Mouse (Mus musculus): ENCODE data around the gene Cap1. TPM values are rescaled to one million over a fixed set of nuclear protein-coding genes. Genes with fewer than 3 reads are reported as not detected.
A peak's percentile ranks its signal among the peaks of the same experiment; 100 is the strongest.

Cap1 gene
- polyA plus RNA-seq, 1 experiment = 146 TPM

DNA sequence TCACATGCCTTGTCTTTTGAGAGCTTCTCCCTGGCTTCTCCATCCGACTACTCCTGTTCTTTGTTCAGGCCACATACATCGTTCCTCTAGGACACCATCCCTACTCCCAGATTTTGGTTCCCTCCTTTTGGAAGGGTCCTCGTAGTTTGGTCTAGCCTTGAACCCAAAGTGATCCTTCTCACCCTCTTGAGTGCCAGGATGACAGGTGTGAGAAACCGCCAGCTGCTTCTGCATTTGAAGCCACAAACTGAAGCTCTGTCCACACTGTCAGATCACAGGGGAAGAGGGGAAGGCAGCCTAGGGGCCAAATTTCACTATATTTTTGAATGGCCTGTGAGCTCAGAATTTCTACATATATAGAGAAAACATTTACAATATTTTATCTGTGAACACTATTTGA, 31.1 kb downstream of the Cap1 start:
- H3K4me1 ChIP-seq (ENCODE audit: control insufficient read depth, insufficient read depth, low read length) = no peaks in the 10 kb centered on the region; the same call in 1 of the 2 replicates
- no peak overlapping the region for H3K27ac ChIP-seq (ENCODE audit: insufficient read depth, low read length)
- no peak for TF ChIP-seq CTCF (IDR thresholded peaks at IDR 0.05; ENCODE audit: extremely low read depth, insufficient read depth, low read length)
- no peak for TF ChIP-seq POLR2A (IDR thresholded peaks at IDR 0.05; ENCODE audit: extremely low read depth, insufficient read depth, low read length)
- no peak overlapping the region for H3K4me3 ChIP-seq (ENCODE audit: insufficient read depth, low read length)

GRCm38 (mm10) chr4:122853691-122854090, 32.2 kb downstream of the Cap1 start:
- Histone ChIP-seq H3K4me3 (ENCODE audit: insufficient read depth, low read length) (no peak overlapping the region), H3K4me1 (ENCODE audit: control insufficient read depth, insufficient read depth, low read length) (no peaks in the 10 kb centered on the region), H3K27ac (ENCODE audit: insufficient read depth, low read length) (no peak overlapping the region)
- TF ChIP-seq CTCF (IDR thresholded peaks at IDR 0.05; ENCODE audit: extremely low read depth, insufficient read depth, low read length) (no peak), POLR2A (IDR thresholded peaks at IDR 0.05; ENCODE audit: extremely low read depth, insufficient read depth, low read length) (no peak)

GRCm38 (mm10) chr4:122851535-122851934, 34.3 kb downstream of the Cap1 start:
- Histone ChIP-seq H3K4me1 (ENCODE audit: control insufficient read depth, insufficient read depth, low read length) (no peaks in the 10 kb centered on the region), H3K4me3 (ENCODE audit: insufficient read depth, low read length) (no peak overlapping the region), H3K27ac (ENCODE audit: insufficient read depth, low read length) (no peak overlapping the region)
- no peak for TF ChIP-seq POLR2A (IDR thresholded peaks at IDR 0.05; ENCODE audit: extremely low read depth, insufficient read depth, low read length)
- no peak for TF ChIP-seq CTCF (IDR thresholded peaks at IDR 0.05; ENCODE audit: extremely low read depth, insufficient read depth, low read length)

- no peak for TF ChIP-seq POLR2A (IDR thresholded peaks at IDR 0.05; ENCODE audit: extremely low read depth, insufficient read depth, low read length)
- TF ChIP-seq CTCF (IDR thresholded peaks at IDR 0.05; ENCODE audit: extremely low read depth, insufficient read depth, low read length) = no peak
- no peaks in the 10 kb centered on the region for H3K4me1 ChIP-seq (ENCODE audit: control insufficient read depth, insufficient read depth, low read length)
- no peak overlapping the region for H3K27ac ChIP-seq (ENCODE audit: insufficient read depth, low read length)
- no peak overlapping the region for H3K4me3 ChIP-seq (ENCODE audit: insufficient read depth, low read length)
These were observed 37.7 kb downstream of the Cap1 start for GRCm38 (mm10) chr4:122848150-122848621.

DNA sequence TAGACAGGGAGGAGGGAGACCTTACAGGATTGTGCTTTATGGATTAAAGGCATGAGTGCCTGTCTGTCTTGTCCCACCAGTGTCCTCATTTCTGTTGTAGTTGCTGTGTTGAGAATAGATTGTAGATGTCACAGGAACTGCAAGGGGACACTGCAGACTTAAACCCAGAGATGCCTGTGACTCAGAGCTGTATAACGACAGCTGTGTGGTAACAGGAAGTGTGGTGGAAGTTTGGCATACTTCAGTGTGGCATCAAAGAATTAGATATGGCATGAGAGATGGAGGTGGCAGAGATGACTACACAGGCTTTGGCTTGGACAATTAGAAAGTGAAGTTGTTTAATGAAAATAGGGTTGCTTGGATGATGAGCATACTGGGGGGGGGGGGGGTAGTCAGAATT, 47.4 kb downstream of the Cap1 start:
- Histone ChIP-seq H3K4me3 (ENCODE audit: insufficient read depth, low read length) (no peak overlapping the region), H3K4me1 (ENCODE audit: control insufficient read depth, insufficient read depth, low read length) (peaks cover 6% of the 10 kb centered on the region), H3K27ac (ENCODE audit: insufficient read depth, low read length) (no peak overlapping the region)
- TF ChIP-seq CTCF (IDR thresholded peaks at IDR 0.05; ENCODE audit: extremely low read depth, insufficient read depth, low read length) (no peak), POLR2A (IDR thresholded peaks at IDR 0.05; ENCODE audit: extremely low read depth, insufficient read depth, low read length) (no peak)

DNA sequence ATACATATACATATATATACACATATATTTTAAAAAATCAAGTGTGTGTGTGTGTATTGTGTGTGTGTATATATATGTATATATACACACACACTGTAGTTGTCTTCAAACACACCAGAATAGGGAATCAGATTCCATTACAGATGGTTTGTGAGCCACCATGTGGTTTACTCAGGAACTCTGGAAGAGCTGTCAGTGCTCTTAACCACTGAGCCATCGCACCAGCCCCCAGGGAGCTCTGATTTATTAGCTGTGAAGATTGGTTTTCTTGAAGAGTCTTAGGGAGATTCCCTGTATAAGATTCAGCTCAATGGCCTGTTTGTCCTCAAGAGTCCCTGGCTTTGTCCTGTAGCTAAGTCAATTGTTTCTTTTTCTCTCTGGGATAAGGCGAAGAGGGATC, 47.9 kb downstream of the Cap1 start:
- no peak for TF ChIP-seq CTCF (IDR thresholded peaks at IDR 0.05; ENCODE audit: extremely low read depth, insufficient read depth, low read length)
- Histone ChIP-seq H3K4me1 (ENCODE audit: control insufficient read depth, insufficient read depth, low read length) (peaks cover 6% of the 10 kb centered on the region), H3K4me3 (ENCODE audit: insufficient read depth, low read length) (peak overlapping the region; percentile 19; the same call in 1 of the 2 replicates), H3K27ac (ENCODE audit: insufficient read depth, low read length) (no peak overlapping the region)

DNA sequence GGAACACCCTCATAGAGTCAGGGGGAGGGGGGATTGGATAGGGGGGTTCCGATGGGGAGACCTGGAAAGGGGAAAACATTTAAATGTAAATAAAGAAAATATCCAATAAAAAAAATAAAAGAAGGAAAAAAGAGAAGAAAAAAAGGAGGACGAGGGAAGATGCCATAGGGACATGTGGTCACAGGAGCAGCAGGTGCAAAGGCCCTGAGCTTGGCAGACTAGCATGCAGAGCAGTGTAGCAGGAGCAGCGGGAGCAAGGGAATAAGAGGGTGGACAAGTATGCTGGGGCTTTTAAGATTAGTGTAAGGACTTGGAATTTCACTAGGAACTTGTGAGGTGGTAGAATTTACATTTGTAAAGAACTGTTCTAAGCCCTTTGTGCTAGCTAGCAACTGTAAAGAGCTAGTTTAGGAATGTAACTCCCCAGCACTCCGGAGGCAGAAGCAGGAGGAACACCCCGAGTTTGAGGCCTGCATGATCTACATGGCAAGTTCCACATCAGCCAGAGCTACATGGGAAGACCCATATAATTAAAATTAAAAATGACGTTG, 48.6 kb downstream of the Cap1 start:
- H3K4me3 ChIP-seq (ENCODE audit: insufficient read depth, low read length) = peak overlapping the region; percentile 19; the same call in 1 of the 2 replicates
- H3K4me1 ChIP-seq (ENCODE audit: control insufficient read depth, insufficient read depth, low read length) = peaks cover 6% of the 10 kb centered on the region
- H3K27ac ChIP-seq (ENCODE audit: insufficient read depth, low read length) = no peak overlapping the region
- TF ChIP-seq POLR2A (IDR thresholded peaks at IDR 0.05; ENCODE audit: extremely low read depth, insufficient read depth, low read length) = no peak
- no peak for TF ChIP-seq CTCF (IDR thresholded peaks at IDR 0.05; ENCODE audit: extremely low read depth, insufficient read depth, low read length)

DNA sequence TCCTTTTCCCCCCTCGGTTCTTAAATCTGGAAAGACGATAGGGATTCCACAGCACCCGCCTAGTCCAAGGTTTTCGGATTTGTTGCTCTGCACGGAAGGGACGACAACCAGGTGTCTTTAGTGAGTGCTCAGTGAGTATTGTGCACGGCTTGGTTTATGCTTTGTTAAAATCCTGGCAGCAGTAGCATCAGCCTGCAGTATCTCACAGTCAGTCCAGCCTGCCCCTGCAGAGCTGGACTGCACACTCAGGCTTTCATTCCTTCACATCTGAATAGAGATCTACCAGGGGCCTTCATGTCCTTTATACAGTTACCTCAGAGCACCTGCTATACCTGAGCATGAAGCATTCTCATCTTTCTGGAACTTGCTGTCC, 49.5 kb downstream of the Cap1 start:
- peak overlapping the region; percentile 11; the same call in 1 of the 2 replicates for H3K27ac ChIP-seq (ENCODE audit: insufficient read depth, low read length)
- peaks cover 6% of the 10 kb centered on the region for H3K4me1 ChIP-seq (ENCODE audit: control insufficient read depth, insufficient read depth, low read length)
- TF ChIP-seq CTCF (IDR thresholded peaks at IDR 0.05; ENCODE audit: extremely low read depth, insufficient read depth, low read length) (no peak), POLR2A (IDR thresholded peaks at IDR 0.05; ENCODE audit: extremely low read depth, insufficient read depth, low read length) (no peak)
- H3K4me3 ChIP-seq (ENCODE audit: insufficient read depth, low read length) = peak overlapping the region; percentile 98

DNA sequence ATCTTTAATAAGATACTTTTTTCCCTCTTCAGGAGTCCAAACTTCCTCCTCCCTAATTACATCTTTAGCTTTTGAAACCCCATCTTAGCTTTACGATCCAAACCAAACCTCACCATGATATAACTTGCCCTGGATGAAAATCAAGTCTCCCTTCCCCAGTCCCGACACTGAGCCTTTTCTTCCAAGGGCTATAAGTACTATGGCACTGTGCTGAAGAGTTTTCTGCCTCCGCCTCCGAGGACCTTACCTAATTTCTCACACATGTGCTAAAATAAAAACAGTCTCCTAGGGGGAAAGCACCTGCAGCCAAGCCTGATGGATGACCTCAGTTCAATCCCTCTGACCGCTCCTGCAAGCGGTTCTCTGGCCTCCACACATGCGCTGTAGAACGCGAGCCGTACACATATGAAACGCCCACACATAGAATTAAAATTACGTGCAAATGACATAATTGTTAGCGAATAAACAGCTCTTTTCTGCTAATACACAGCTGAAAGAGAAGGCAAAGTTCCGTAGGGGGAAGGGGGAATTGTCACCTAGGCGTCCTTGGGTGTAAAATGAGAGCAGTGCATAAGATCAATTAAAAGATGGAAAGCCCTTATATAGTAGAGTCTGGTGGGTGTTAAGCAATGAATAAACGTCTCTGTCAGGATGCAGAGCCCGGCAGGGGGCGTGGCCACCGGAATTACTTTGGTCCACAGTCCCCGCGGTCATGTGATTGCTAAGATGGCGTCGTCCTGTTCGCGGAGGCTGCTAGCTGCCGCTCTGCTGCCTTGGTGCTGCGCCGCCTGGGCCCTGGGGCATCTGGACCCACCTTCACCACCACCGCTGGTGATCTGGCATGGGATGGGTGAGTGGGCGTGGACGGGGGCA, 50.1 kb downstream of the Cap1 start, which contains the start of gene Ppt1:
Gene Ppt1, plus strand, starts transcription at position 713 of the 873 bp plus-strand sequence.
- Histone ChIP-seq H3K4me1 (ENCODE audit: control insufficient read depth, insufficient read depth, low read length) (peaks cover 6% of the 10 kb centered on the region), H3K4me3 (ENCODE audit: insufficient read depth, low read length) (peak within 1 kb of the TSS; percentile 98), H3K27ac (ENCODE audit: insufficient read depth, low read length) (peak within 1 kb of the TSS; percentile 88)
- TF ChIP-seq CTCF (IDR thresholded peaks at IDR 0.05; ENCODE audit: extremely low read depth, insufficient read depth, low read length) (no peak), POLR2A (IDR thresholded peaks at IDR 0.05; ENCODE audit: extremely low read depth, insufficient read depth, low read length) (peak; percentile 78; the same call in 1 of the 2 replicates)

- H3K4me1 ChIP-seq (ENCODE audit: control insufficient read depth, insufficient read depth, low read length) = peaks cover 3% of the 10 kb centered on the region
- no peak for TF ChIP-seq POLR2A (IDR thresholded peaks at IDR 0.05; ENCODE audit: extremely low read depth, insufficient read depth, low read length)
- TF ChIP-seq CTCF (IDR thresholded peaks at IDR 0.05; ENCODE audit: extremely low read depth, insufficient read depth, low read length) = no peak
- no peak overlapping the region for H3K27ac ChIP-seq (ENCODE audit: insufficient read depth, low read length)
- H3K4me3 ChIP-seq (ENCODE audit: insufficient read depth, low read length) = no peak overlapping the region
These were observed 54.0 kb downstream of the Cap1 start for GRCm38 (mm10) chr4:122831888-122832287.
